Mouse (Mus musculus): ENCODE measurements around the gene Pimreg.

- no peak for TF ChIP-seq CTCF (IDR thresholded peaks at IDR 0.05; ENCODE audit: insufficient read depth, low read depth, low read length)
- TF ChIP-seq POLR2A (IDR thresholded peaks at IDR 0.05; ENCODE audit: insufficient read depth, low read depth, low read length), result no peak
Observed at GRCm38 (mm10) chr11:72067326-72067725, 25.5 kb downstream of the Pimreg start.

Measured in olfactory bulb, adult 2 months (tissue).